Mouse (Mus musculus) liver, embryonic 14.5 days (tissue): ENCODE results near the gene Fam198a.

Source experiments
- CTCF ChIP-seq: IDR thresholded peaks from 2 replicates; pipeline ENCODE4 v1.5.1; 2016; ENCODE audit warnings: antibody characterized with exemption, low read depth, control low read depth
- EP300 ChIP-seq: IDR thresholded peaks from 2 replicates; pipeline ENCODE4 v1.6.1; 2016; ENCODE audit warnings: antibody characterized with exemption, low read depth

GRCm38 (mm10) chr9:121943005-121943404 lies 7.8 kb upstream of the Fam198a start:
- TF ChIP-seq CTCF = no peak
- no peak for TF ChIP-seq EP300
